Mouse (Mus musculus): ENCODE results near the gene Atf6. TPM values are rescaled to one million over a fixed set of nuclear protein-coding genes. Genes with fewer than 3 reads are reported as not detected.

Atf6 gene
- total and polyA plus RNA-seq, 2 experiments from 2014 or later, result 13.0 to 41.5 TPM

GRCm38 (mm10) chr1:170711731-170712130 is 155.8 kb downstream of the Atf6 start:
- Histone ChIP-seq H3K27me3 (ENCODE audit: control insufficient read depth, insufficient read depth, low read length) (no peaks in the 10 kb centered on the region), H3K4me3 (ENCODE audit: low read depth, low read length) (no peak overlapping the region), H3K9ac (replicated peaks; ENCODE audit: low read depth, low read length) (no peak overlapping the region), H3K4me1 (ENCODE audit: control insufficient read depth, insufficient read depth) (no peaks in the 10 kb centered on the region), H3K36me3 (replicated peaks; ENCODE audit: control insufficient read depth, insufficient read depth, low read length) (peaks cover 16% of the 10 kb centered on the region), H3K4me2 (ENCODE audit: low read depth, low read length) (no peak overlapping the region), H3K9me3 (replicated peaks; ENCODE audit: control insufficient read depth, low read length) (no peaks in the 10 kb centered on the region), H3K27ac (ENCODE audit: low read depth) (no peak overlapping the region)
- DNase-seq (ENCODE audit: low spot score) (no peak), ATAC-seq (ENCODE audit: insufficient read depth, low read depth) (no peak)
- no peak for TF ChIP-seq EP300 (IDR thresholded peaks at IDR 0.05; ENCODE audit: low read depth)
- no peak for TF ChIP-seq CTCF (IDR thresholded peaks at IDR 0.05; ENCODE audit: low read depth)
- WGBS, result 92% methylated on average over 7 of the region's 7 CpGs

- no peaks in the 10 kb centered on the region for H3K27me3 ChIP-seq (ENCODE audit: control insufficient read depth, insufficient read depth, low read length)
- no peak overlapping the region for H3K9ac ChIP-seq (replicated peaks; ENCODE audit: low read depth, low read length)
- 80% methylated on average over 3 of the region's 3 CpGs for WGBS
- no peaks in the 10 kb centered on the region for H3K4me1 ChIP-seq (ENCODE audit: control insufficient read depth, insufficient read depth)
- ATAC-seq (ENCODE audit: insufficient read depth, low read depth) (no peak), DNase-seq (ENCODE audit: low spot score) (no peak)
- no peak for TF ChIP-seq EP300 (IDR thresholded peaks at IDR 0.05; ENCODE audit: low read depth)
- TF ChIP-seq CTCF (IDR thresholded peaks at IDR 0.05; ENCODE audit: low read depth), result no peak
- H3K4me2 ChIP-seq (ENCODE audit: low read depth, low read length), result no peak overlapping the region
- no peak overlapping the region for H3K27ac ChIP-seq (ENCODE audit: low read depth)
- H3K36me3 ChIP-seq (replicated peaks; ENCODE audit: control insufficient read depth, insufficient read depth, low read length), result peaks cover 16% of the 10 kb centered on the region
- no peaks in the 10 kb centered on the region for H3K9me3 ChIP-seq (replicated peaks; ENCODE audit: control insufficient read depth, low read length)
- H3K4me3 ChIP-seq (ENCODE audit: low read depth, low read length), result no peak overlapping the region
Observed at GRCm38 (mm10) chr1:170709969-170710368, 157.6 kb downstream of the Atf6 start.

GRCm38 (mm10) chr1:170709481-170709880 is 158.1 kb downstream of the Atf6 start:
- TF ChIP-seq EP300 (IDR thresholded peaks at IDR 0.05; ENCODE audit: low read depth), result no peak
- no peak for TF ChIP-seq CTCF (IDR thresholded peaks at IDR 0.05; ENCODE audit: low read depth)
- Histone ChIP-seq H3K4me2 (ENCODE audit: low read depth, low read length) (no peak overlapping the region), H3K4me1 (ENCODE audit: control insufficient read depth, insufficient read depth) (no peaks in the 10 kb centered on the region), H3K9me3 (replicated peaks; ENCODE audit: control insufficient read depth, low read length) (no peaks in the 10 kb centered on the region), H3K9ac (replicated peaks; ENCODE audit: low read depth, low read length) (no peak overlapping the region), H3K36me3 (replicated peaks; ENCODE audit: control insufficient read depth, insufficient read depth, low read length) (peaks cover 16% of the 10 kb centered on the region), H3K27me3 (ENCODE audit: control insufficient read depth, insufficient read depth, low read length) (no peaks in the 10 kb centered on the region), H3K4me3 (ENCODE audit: low read depth, low read length) (no peak overlapping the region), H3K27ac (ENCODE audit: low read depth) (no peak overlapping the region)
- no peak for ATAC-seq (ENCODE audit: insufficient read depth, low read depth)
- DNase-seq (ENCODE audit: low spot score), result no peak
- 81% methylated on average over 8 of the region's 8 CpGs for WGBS

- no peak overlapping the region for H3K9ac ChIP-seq (replicated peaks; ENCODE audit: low read depth, low read length)
- no peak overlapping the region for H3K4me3 ChIP-seq (ENCODE audit: low read depth, low read length)
- no peak overlapping the region for H3K4me2 ChIP-seq (ENCODE audit: low read depth, low read length)
- H3K36me3 ChIP-seq (replicated peaks; ENCODE audit: control insufficient read depth, insufficient read depth, low read length), result peaks cover 16% of the 10 kb centered on the region
- peak overlapping the region; percentile 39; the same call in 1 of the 2 replicates for H3K27ac ChIP-seq (ENCODE audit: low read depth)
- no peaks in the 10 kb centered on the region for H3K27me3 ChIP-seq (ENCODE audit: control insufficient read depth, insufficient read depth, low read length)
- ATAC-seq (ENCODE audit: insufficient read depth, low read depth), result no peak
- H3K9me3 ChIP-seq (replicated peaks; ENCODE audit: control insufficient read depth, low read length), result no peaks in the 10 kb centered on the region
- DNase-seq (ENCODE audit: low spot score), result no peak
- no peaks in the 10 kb centered on the region for H3K4me1 ChIP-seq (ENCODE audit: control insufficient read depth, insufficient read depth)
- whole genome bisulfite sequencing, result 76% methylated on average over 3 of the region's 3 CpGs
- no peak for TF ChIP-seq EP300 (IDR thresholded peaks at IDR 0.05; ENCODE audit: low read depth)
- TF ChIP-seq CTCF (IDR thresholded peaks at IDR 0.05; ENCODE audit: low read depth), result no peak
Observed at GRCm38 (mm10) chr1:170709034-170709433, 158.5 kb downstream of the Atf6 start.

- no peak for ATAC-seq (ENCODE audit: insufficient read depth, low read depth)
- Histone ChIP-seq H3K36me3 (replicated peaks; ENCODE audit: control insufficient read depth, insufficient read depth, low read length) (peaks cover 16% of the 10 kb centered on the region), H3K4me2 (ENCODE audit: low read depth, low read length) (no peak overlapping the region), H3K27me3 (ENCODE audit: control insufficient read depth, insufficient read depth, low read length) (no peaks in the 10 kb centered on the region), H3K9me3 (replicated peaks; ENCODE audit: control insufficient read depth, low read length) (no peaks in the 10 kb centered on the region), H3K9ac (replicated peaks; ENCODE audit: low read depth, low read length) (no peak overlapping the region), H3K4me1 (ENCODE audit: control insufficient read depth, insufficient read depth) (no peaks in the 10 kb centered on the region), H3K27ac (ENCODE audit: low read depth) (no peak overlapping the region), H3K4me3 (ENCODE audit: low read depth, low read length) (no peak overlapping the region)
- DNase-seq (ENCODE audit: low spot score), result no peak
- WGBS, result 80% methylated on average over 4 of the region's 4 CpGs
- no peak for TF ChIP-seq CTCF (IDR thresholded peaks at IDR 0.05; ENCODE audit: low read depth)
- no peak for TF ChIP-seq EP300 (IDR thresholded peaks at IDR 0.05; ENCODE audit: low read depth)
Observed at GRCm38 (mm10) chr1:170706046-170706445, 161.5 kb downstream of the Atf6 start.

- TF ChIP-seq CTCF (IDR thresholded peaks at IDR 0.05; ENCODE audit: low read depth) (no peak), EP300 (IDR thresholded peaks at IDR 0.05; ENCODE audit: low read depth) (no peak)
- Histone ChIP-seq H3K4me1 (ENCODE audit: control insufficient read depth, insufficient read depth) (no peaks in the 10 kb centered on the region), H3K4me3 (ENCODE audit: low read depth, low read length) (no peak overlapping the region), H3K9ac (replicated peaks; ENCODE audit: low read depth, low read length) (no peak overlapping the region), H3K27me3 (ENCODE audit: control insufficient read depth, insufficient read depth, low read length) (no peaks in the 10 kb centered on the region), H3K36me3 (replicated peaks; ENCODE audit: control insufficient read depth, insufficient read depth, low read length) (peaks cover 16% of the 10 kb centered on the region), H3K27ac (ENCODE audit: low read depth) (no peak overlapping the region), H3K4me2 (ENCODE audit: low read depth, low read length) (no peak overlapping the region), H3K9me3 (replicated peaks; ENCODE audit: control insufficient read depth, low read length) (no peaks in the 10 kb centered on the region)
- DNase-seq (ENCODE audit: low spot score), result no peak
- WGBS, result 55% methylated on average over 4 of the region's 4 CpGs
- ATAC-seq (ENCODE audit: insufficient read depth, low read depth), result no peak
Observed at GRCm38 (mm10) chr1:170704911-170705594, 162.5 kb downstream of the Atf6 start.

All from heart, postnatal 0 days (tissue).